Mouse (Mus musculus) lung, embryonic 14.5 days (tissue): ENCODE measurements around the gene Spock2. TPM values are rescaled to one million over a fixed set of nuclear protein-coding genes. Genes with fewer than 3 reads are reported as not detected.
A peak's percentile ranks its signal among the peaks of the same experiment; 100 is the strongest.

Experiments used
- ATAC-seq: fragments of 200-750 bp; cut with Nextera tagmentation; 2 replicates; pipeline ENCODE4 v1.8.0; 2017; ENCODE audit warnings: mild to moderate bottlenecking, moderate TSS enrichment, moderate library complexity; ENCODE audit not compliant: insufficient read depth
- DNase-seq: peaks from one replicate; pipeline ENCODE4 v3.0.0-alpha.2; 2015
- H3K27ac ChIP-seq: fragments of 300-500 bp; sonication (generic); 2 replicates; pipeline ENCODE4 v1.5.1; 2014; ENCODE audit warnings: low read depth, mild to moderate bottlenecking, moderate library complexity
- H3K27me3 ChIP-seq: fragments of 300-500 bp; sonication (generic); 2 replicates; pipeline ENCODE4 v1.6.1; 2014; ENCODE audit warnings: low read length, control low read depth; ENCODE audit not compliant: insufficient read depth
- H3K36me3 ChIP-seq: fragments of 300-500 bp; sonication (generic); 2 replicates; pipeline ENCODE4 v1.6.1; 2014; ENCODE audit warnings: control low read depth; ENCODE audit not compliant: insufficient read depth
- H3K4me1 ChIP-seq: fragments of 300-500 bp; sonication (generic); 2 replicates; pipeline ENCODE4 v1.6.1; 2014; ENCODE audit warnings: antibody characterized with exemption, control low read depth; ENCODE audit not compliant: insufficient read depth
- H3K4me2 ChIP-seq: fragments of 300-500 bp; sonication (generic); 2 replicates; pipeline ENCODE4 v1.6.1; 2014; ENCODE audit warnings: mild to moderate bottlenecking
- H3K4me3 ChIP-seq: fragments of 300-500 bp; sonication (generic); 2 replicates; pipeline ENCODE4 v1.5.1; 2014; ENCODE audit warnings: low read depth, low read length
- H3K9ac ChIP-seq: fragments of 300-500 bp; sonication (generic); 2 replicates; pipeline ENCODE4 v1.6.1; 2014
- H3K9me3 ChIP-seq: fragments of 300-500 bp; sonication (generic); 2 replicates; pipeline ENCODE4 v1.6.1; 2016; ENCODE audit warnings: low read depth, low read length, control low read depth
- CTCF ChIP-seq: IDR thresholded peaks from 2 replicates; pipeline ENCODE4 v1.5.1; 2016; ENCODE audit warnings: antibody characterized with exemption, low read depth
- WGBS: fragments of 180-500 bp; shearing (Covaris S2); extraction: QIAGEN DNeasy Blood & Tissue Kit; methylation state at CpG from one replicate; pipeline ENCODE4 v1.1.7; 2014; 5-methylcytosine and 5-hydroxymethylcytosine counted together
- polyA plus RNA-seq: library from polyadenylated mRNA; unstranded; fragments of >200 nt; fragmentation: Nextera tagmentation; extraction: Ambion mirVana; gene quantifications from 2 replicates; pipeline ENCODE4 v1.2.1, GENCODE M21; 2014

Spock2 gene
- 1.2 and 1.3 TPM in 2 replicates for polyA plus RNA-seq

- peak within 1 kb of the TSS; percentile 98 for H3K4me2 ChIP-seq
- peaks cover 49% of the 10 kb centered on the region for H3K27me3 ChIP-seq
- under 1% methylated on average over 22 of the region's 22 CpGs for WGBS
- H3K4me1 ChIP-seq: 0 out of 2 replicates have a peak, but pooled peaks cover 5% of the 10 kb centered on the region
- ATAC-seq (peak; percentile 29), DNase-seq (peak; percentile 43)
- peak; percentile 14; the same call in 1 of the 2 replicates for TF ChIP-seq CTCF
- H3K27ac ChIP-seq: no peak within 1 kb of the TSS; the same call in 1 of the 2 replicates
- peak within 1 kb of the TSS; percentile 54 for H3K9ac ChIP-seq
- H3K9me3 ChIP-seq: no peaks in the 10 kb centered on the region
- peak within 1 kb of the TSS; percentile 53 for H3K4me3 ChIP-seq
- H3K36me3 ChIP-seq: no peaks in the 10 kb centered on the region
These were observed at the start of gene Spock2 for GRCm38 (mm10) chr10:60106146-60106530. Gene Spock2 (plus strand): TSS chr10:60106219.

- H3K4me1 ChIP-seq: no peaks in the 10 kb centered on the region
- no peak overlapping the region for H3K4me2 ChIP-seq
- H3K4me3 ChIP-seq: no peak overlapping the region
- H3K9me3 ChIP-seq: peaks cover 5% of the 10 kb centered on the region
- DNase-seq: no peak
- no peak for ATAC-seq
- no peak for TF ChIP-seq CTCF
- no peaks in the 10 kb centered on the region for H3K36me3 ChIP-seq
- H3K27me3 ChIP-seq: no peaks in the 10 kb centered on the region
- H3K9ac ChIP-seq: no peak overlapping the region
- no peak overlapping the region for H3K27ac ChIP-seq
- 86% methylated on average over 5 of the region's 5 CpGs for WGBS
These were observed 43.8 kb upstream of the Spock2 start for GRCm38 (mm10) chr10:60062173-60062572.

- no peak for DNase-seq
- Histone ChIP-seq H3K36me3 (no peaks in the 10 kb centered on the region), H3K4me3 (no peak overlapping the region), H3K4me2 (no peak overlapping the region), H3K27ac (no peak overlapping the region), H3K27me3 (no peaks in the 10 kb centered on the region), H3K9me3 (no peaks in the 10 kb centered on the region; the same call in 1 of the 2 replicates), H3K4me1 (no peaks in the 10 kb centered on the region), H3K9ac (no peak overlapping the region)
- ATAC-seq: no peak
- no peak for TF ChIP-seq CTCF
- WGBS: 45% methylated on average over 5 of the region's 5 CpGs
These were observed 43.1 kb upstream of the Spock2 start for GRCm38 (mm10) chr10:60062931-60063330.

GRCm38 (mm10) chr10:60066524-60066923 lies 39.5 kb upstream of the Spock2 start:
- Histone ChIP-seq H3K9me3 (no peaks in the 10 kb centered on the region), H3K4me2 (no peak overlapping the region), H3K36me3 (no peaks in the 10 kb centered on the region), H3K4me1 (no peaks in the 10 kb centered on the region), H3K4me3 (no peak overlapping the region), H3K9ac (no peak overlapping the region), H3K27ac (no peak overlapping the region), H3K27me3 (no peaks in the 10 kb centered on the region)
- TF ChIP-seq CTCF: peak; percentile 77
- DNase-seq (peak; percentile 59), ATAC-seq (no peak)
- WGBS: 67% methylated on average over 3 of the region's 3 CpGs

- Histone ChIP-seq H3K4me2 (no peak overlapping the region), H3K27me3 (no peaks in the 10 kb centered on the region), H3K4me3 (no peak overlapping the region), H3K4me1 (peaks cover 16% of the 10 kb centered on the region), H3K36me3 (no peaks in the 10 kb centered on the region), H3K9me3 (no peaks in the 10 kb centered on the region), H3K9ac (no peak overlapping the region), H3K27ac (no peak overlapping the region)
- 75% methylated on average over 1 of the region's 1 CpGs for WGBS
- no peak for TF ChIP-seq CTCF
- ATAC-seq: no peak
- DNase-seq: no peak
These were observed 30.9 kb upstream of the Spock2 start for GRCm38 (mm10) chr10:60075159-60075558.

- no peaks in the 10 kb centered on the region for H3K36me3 ChIP-seq
- ATAC-seq: no peak
- no peak overlapping the region for H3K9ac ChIP-seq
- DNase-seq: no peak
- no peak overlapping the region for H3K27ac ChIP-seq
- TF ChIP-seq CTCF: no peak
- no peak overlapping the region for H3K4me2 ChIP-seq
- no peak overlapping the region for H3K4me3 ChIP-seq
- peaks cover 20% of the 10 kb centered on the region for H3K4me1 ChIP-seq
- no peaks in the 10 kb centered on the region for H3K9me3 ChIP-seq
- H3K27me3 ChIP-seq: no peaks in the 10 kb centered on the region
- WGBS: 90% methylated on average over 7 of the region's 7 CpGs
These were observed 28.8 kb upstream of the Spock2 start for GRCm38 (mm10) chr10:60077226-60077625.

- H3K9me3 ChIP-seq: no peaks in the 10 kb centered on the region
- peak overlapping the region; percentile 41 for H3K4me2 ChIP-seq
- peaks cover 20% of the 10 kb centered on the region for H3K4me1 ChIP-seq
- WGBS: 30% methylated on average over 18 of the region's 18 CpGs
- DNase-seq (peak; percentile 61), ATAC-seq (peak; percentile 83)
- no peak overlapping the region for H3K9ac ChIP-seq
- no peaks in the 10 kb centered on the region for H3K36me3 ChIP-seq
- TF ChIP-seq CTCF: no peak
- 0 out of 2 replicates have a peak overlapping the region, but pooled peaks have one; percentile 9 for H3K27ac ChIP-seq
- H3K4me3 ChIP-seq: no peak overlapping the region
- H3K27me3 ChIP-seq: no peaks in the 10 kb centered on the region
These were observed 28.1 kb upstream of the Spock2 start for GRCm38 (mm10) chr10:60077736-60078560.
